Mouse (Mus musculus): ENCODE results near the gene Atp5d. TPM values are rescaled to one million over a fixed set of nuclear protein-coding genes. Genes with fewer than 3 reads are reported as not detected.

Atp5d gene
- polyA plus RNA-seq, 1 experiment: 1,163 TPM

DNA sequence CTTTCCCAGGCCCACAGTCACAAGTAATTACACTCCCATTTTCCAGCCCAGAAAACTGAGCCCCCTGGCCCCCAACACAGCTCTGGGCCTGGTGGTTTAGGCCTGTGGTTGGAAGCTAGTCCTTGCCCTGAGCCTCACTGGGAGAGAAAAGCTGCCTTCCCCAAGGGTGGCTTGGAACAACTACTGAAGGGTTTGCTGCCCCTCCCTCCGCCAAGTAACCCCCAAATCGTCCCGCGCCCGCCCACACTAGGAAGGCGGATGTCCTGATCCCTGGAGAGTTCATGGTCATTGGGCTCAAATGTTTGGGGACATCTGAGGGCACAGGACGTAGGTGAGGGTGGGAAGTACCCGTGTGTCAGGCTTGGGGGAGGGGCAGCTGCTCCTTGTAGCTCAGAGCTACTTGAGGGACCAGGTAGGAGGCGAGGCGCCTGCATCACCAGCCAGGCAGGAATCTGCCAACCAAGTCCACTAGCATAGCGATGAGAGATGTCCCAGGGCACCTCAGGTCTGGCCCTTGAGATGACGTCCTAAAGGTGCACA lies 20.7 kb downstream of the Atp5d start:
- WGBS: 16% methylated on average over 12 of the region's 12 CpGs
- TF ChIP-seq CTCF (IDR thresholded peaks at IDR 0.05; ENCODE audit: borderline replicate concordance, control insufficient read depth, extremely low read depth, insufficient read depth, low read length, poor library complexity): no peak
- no peak for TF ChIP-seq POLR2A (IDR thresholded peaks at IDR 0.05; ENCODE audit: control insufficient read depth, extremely low read depth, insufficient read depth, low read length, poor library complexity)
- peaks cover 72% of the 10 kb centered on the region for H3K4me1 ChIP-seq (replicated peaks; ENCODE audit: control insufficient read depth, insufficient read depth, low read length)
- H3K4me3 ChIP-seq (ENCODE audit: control insufficient read depth, insufficient read depth, low read length): peak overlapping the region; percentile 50
- H3K27me3 ChIP-seq (ENCODE audit: control insufficient read depth, insufficient read depth, low read length): no peaks in the 10 kb centered on the region
- peaks cover 34% of the 10 kb centered on the region for H3K36me3 ChIP-seq (ENCODE audit: control insufficient read depth, insufficient read depth, low read length)
- peak overlapping the region; percentile 89 for H3K27ac ChIP-seq (ENCODE audit: control insufficient read depth, insufficient read depth, low read length)
- peak; percentile 68 for DNase-seq

DNA sequence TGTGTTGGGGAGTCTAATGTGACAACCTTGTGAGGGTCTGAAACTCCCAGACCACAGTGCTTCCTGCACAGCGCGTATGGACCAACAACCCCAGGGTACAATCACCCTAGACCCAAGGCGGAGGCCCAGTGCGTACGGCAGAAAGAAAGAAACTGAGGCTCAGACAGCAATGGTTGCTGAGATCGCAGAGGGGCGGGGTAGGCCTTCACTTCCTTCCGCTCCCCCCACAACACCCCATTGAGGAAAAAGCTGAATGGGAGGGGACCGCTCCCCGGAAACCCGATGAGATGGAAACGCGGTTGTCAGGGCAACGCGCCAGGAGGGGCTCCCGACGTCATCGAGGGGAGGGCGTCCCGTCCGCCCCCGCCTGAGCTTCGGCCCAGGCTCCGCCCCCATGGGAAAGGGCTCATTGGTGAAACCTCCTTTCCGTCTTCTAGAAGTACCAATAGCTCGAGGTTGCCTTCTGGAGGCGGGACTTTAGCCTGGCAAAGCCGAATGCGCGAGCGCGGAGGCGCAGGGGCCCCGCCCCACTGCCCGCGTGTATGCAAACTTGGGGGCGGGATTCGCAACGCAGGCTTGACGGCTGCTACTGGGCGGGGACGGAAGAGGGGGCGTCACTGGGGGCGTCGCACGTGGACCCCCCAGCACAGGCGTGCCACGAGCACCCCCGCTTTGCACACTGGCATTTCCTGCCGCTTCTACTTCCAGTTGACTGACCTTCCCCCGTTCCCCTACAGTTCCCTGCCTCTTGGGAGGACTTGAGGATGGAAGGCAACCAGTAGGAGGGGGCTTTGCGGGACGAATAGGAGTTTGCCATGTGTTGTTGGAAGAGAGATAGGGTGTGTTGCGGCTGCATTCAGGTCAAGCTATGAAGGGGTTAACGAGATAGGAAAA lies 21.4 kb downstream of the Atp5d start:
- Histone ChIP-seq H3K27ac (ENCODE audit: control insufficient read depth, insufficient read depth, low read length) (peak overlapping the region; percentile 89), H3K27me3 (ENCODE audit: control insufficient read depth, insufficient read depth, low read length) (no peaks in the 10 kb centered on the region), H3K4me3 (ENCODE audit: control insufficient read depth, insufficient read depth, low read length) (peak overlapping the region; percentile 50), H3K4me1 (replicated peaks; ENCODE audit: control insufficient read depth, insufficient read depth, low read length) (peaks cover 80% of the 10 kb centered on the region), H3K36me3 (ENCODE audit: control insufficient read depth, insufficient read depth, low read length) (peaks cover 27% of the 10 kb centered on the region)
- peak; percentile 100 for DNase-seq
- TF ChIP-seq CTCF (IDR thresholded peaks at IDR 0.05; ENCODE audit: borderline replicate concordance, control insufficient read depth, extremely low read depth, insufficient read depth, low read length, poor library complexity) (peak; percentile 47; the same call in 1 of the 2 replicates), POLR2A (IDR thresholded peaks at IDR 0.05; ENCODE audit: control insufficient read depth, extremely low read depth, insufficient read depth, low read length, poor library complexity) (peak; percentile 38; the same call in 1 of the 2 replicates)
- WGBS: under 1% methylated on average over 55 of the region's 55 CpGs

DNA sequence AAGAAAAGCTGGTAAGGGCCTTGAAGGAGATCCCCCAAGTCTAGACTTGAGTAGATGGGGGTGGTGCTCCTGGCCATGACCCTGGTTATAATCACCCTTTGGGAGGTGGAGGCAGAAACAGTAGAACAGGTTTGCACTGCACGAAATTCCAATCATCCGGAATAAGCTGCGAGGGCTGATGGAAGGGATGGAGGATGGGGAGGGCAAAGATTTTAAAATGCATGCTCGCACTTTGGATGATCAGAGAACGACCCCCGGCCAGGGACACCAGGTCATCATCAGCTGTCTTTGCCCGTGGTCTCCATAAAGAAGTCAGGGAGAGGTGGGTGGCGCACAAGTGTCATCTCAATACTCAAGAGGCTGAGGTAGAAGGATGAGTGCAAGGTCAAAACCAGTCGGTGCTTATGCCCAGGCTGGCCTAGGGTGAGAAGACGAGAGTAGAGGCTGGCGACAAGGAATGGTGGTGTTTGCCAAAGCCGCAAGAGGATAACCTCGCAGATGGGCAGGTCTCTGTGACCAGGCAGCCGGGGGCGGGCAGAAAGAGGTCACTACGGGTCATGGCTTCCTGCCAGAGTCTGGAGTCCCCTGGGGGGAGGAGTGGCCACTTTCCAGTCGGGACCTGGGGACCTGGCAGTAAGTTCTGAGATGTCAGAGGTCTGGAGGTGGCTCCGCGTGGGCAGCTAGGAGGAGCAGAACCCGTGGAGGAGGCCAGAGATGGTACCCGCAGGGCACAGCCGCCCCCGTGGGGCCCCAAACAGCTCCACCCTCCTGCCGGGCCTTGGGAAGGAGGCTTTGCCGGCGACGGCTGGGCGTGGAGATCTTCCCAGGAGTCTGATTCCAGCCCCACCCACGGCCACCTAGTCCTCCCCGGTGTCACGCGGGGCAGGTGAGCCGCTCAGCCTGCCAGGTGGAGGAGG lies 22.3 kb downstream of the Atp5d start:
- Histone ChIP-seq H3K27me3 (ENCODE audit: control insufficient read depth, insufficient read depth, low read length) (no peaks in the 10 kb centered on the region), H3K36me3 (ENCODE audit: control insufficient read depth, insufficient read depth, low read length) (peaks cover 18% of the 10 kb centered on the region), H3K4me1 (replicated peaks; ENCODE audit: control insufficient read depth, insufficient read depth, low read length) (peaks cover 83% of the 10 kb centered on the region), H3K27ac (ENCODE audit: control insufficient read depth, insufficient read depth, low read length) (peak overlapping the region; percentile 83), H3K4me3 (ENCODE audit: control insufficient read depth, insufficient read depth, low read length) (peak overlapping the region; percentile 43)
- 0 out of 2 replicates have a peak, but pooled peaks have one; percentile 25 for TF ChIP-seq POLR2A (IDR thresholded peaks at IDR 0.05; ENCODE audit: control insufficient read depth, extremely low read depth, insufficient read depth, low read length, poor library complexity)
- TF ChIP-seq CTCF (IDR thresholded peaks at IDR 0.05; ENCODE audit: borderline replicate concordance, control insufficient read depth, extremely low read depth, insufficient read depth, low read length, poor library complexity): no peak
- peak; percentile 50 for DNase-seq
- WGBS: 12% methylated on average over 32 of the region's 33 CpGs

DNA sequence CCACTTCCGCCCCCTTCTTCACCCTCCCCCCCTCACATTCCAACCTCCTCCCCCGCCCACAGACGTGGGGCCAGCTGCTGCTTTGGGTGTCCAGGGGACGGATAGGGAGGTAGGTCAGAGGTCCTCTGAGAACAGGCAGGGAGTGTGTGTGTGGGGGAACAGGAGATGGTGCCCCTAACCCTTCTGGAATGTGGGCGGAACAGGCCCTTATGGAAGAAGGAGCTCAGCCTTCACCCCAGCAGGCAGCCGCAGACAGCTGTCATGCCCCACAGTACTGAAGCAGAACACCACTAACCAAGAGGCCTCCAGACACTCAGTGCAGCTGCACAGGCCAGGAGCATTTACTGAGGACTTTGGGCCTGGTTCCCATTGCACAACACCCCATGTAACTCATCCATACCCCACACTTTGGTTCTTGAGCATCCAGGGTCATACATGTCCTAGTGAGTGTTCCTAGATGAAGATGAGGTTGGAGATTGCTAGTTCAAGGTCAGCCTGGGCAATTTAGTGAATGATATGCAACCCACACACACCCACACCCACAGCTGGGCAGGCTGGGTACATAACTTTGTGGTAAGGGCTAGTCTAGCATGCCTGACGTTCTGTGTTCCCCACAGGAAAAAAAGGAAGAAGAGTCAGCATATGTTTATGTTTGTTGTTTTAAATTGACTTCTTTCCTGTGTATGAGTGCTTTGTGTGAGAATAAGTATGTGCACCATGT lies 23.2 kb downstream of the Atp5d start:
- peak overlapping the region; percentile 83 for H3K27ac ChIP-seq (ENCODE audit: control insufficient read depth, insufficient read depth, low read length)
- no peak overlapping the region for H3K4me3 ChIP-seq (ENCODE audit: control insufficient read depth, insufficient read depth, low read length)
- DNase-seq: peak; percentile 34
- H3K36me3 ChIP-seq (ENCODE audit: control insufficient read depth, insufficient read depth, low read length): peaks cover 9% of the 10 kb centered on the region
- H3K27me3 ChIP-seq (ENCODE audit: control insufficient read depth, insufficient read depth, low read length): no peaks in the 10 kb centered on the region
- TF ChIP-seq CTCF (IDR thresholded peaks at IDR 0.05; ENCODE audit: borderline replicate concordance, control insufficient read depth, extremely low read depth, insufficient read depth, low read length, poor library complexity) (no peak), POLR2A (IDR thresholded peaks at IDR 0.05; ENCODE audit: control insufficient read depth, extremely low read depth, insufficient read depth, low read length, poor library complexity) (no peak)
- WGBS: 32% methylated on average over 7 of the region's 7 CpGs
- H3K4me1 ChIP-seq (replicated peaks; ENCODE audit: control insufficient read depth, insufficient read depth, low read length): peaks cover 80% of the 10 kb centered on the region

DNA sequence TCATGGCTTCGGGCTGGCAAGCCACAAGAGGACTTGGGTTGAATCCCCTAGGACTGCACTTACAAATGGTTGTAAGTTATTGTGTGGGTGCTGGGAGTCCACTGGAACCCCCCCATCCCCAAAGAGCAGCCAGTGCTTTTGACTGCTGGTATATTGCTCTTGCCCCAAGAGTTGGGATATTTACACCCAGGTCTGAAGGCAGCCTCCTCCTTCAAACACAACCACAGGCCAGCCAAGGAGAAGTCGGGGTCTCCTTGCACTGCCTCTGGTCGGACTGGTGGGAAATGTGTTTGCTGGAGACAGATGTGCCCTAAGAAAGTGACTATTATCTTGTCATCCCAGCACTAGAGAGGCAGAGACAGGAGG lies 23.8 kb downstream of the Atp5d start:
- Histone ChIP-seq H3K4me1 (replicated peaks; ENCODE audit: control insufficient read depth, insufficient read depth, low read length) (peaks cover 77% of the 10 kb centered on the region), H3K4me3 (ENCODE audit: control insufficient read depth, insufficient read depth, low read length) (no peak overlapping the region), H3K27me3 (ENCODE audit: control insufficient read depth, insufficient read depth, low read length) (no peaks in the 10 kb centered on the region), H3K27ac (ENCODE audit: control insufficient read depth, insufficient read depth, low read length) (peak overlapping the region; percentile 83), H3K36me3 (ENCODE audit: control insufficient read depth, insufficient read depth, low read length) (peaks cover 3% of the 10 kb centered on the region; the same call in 1 of the 2 replicates)
- no peak for DNase-seq
- no peak for TF ChIP-seq CTCF (IDR thresholded peaks at IDR 0.05; ENCODE audit: borderline replicate concordance, control insufficient read depth, extremely low read depth, insufficient read depth, low read length, poor library complexity)
- no peak for TF ChIP-seq POLR2A (IDR thresholded peaks at IDR 0.05; ENCODE audit: control insufficient read depth, extremely low read depth, insufficient read depth, low read length, poor library complexity)
- 81% methylated on average over 3 of the region's 3 CpGs for WGBS
